Mouse (Mus musculus) small intestine, adult 2 months (tissue): ENCODE results near the gene Cspg4. TPM values are rescaled to one million over a fixed set of nuclear protein-coding genes. Genes with fewer than 3 reads are reported as not detected.
"Not testable (repeated sequence)": the region's sequence is repeated elsewhere in the genome, so short reads cannot be mapped to it uniquely, and the experiment has no call there.

Source experiments
- H3K27ac ChIP-seq: fragments of 200-500 bp; 2 replicates; pipeline ENCODE4 v1.5.1; 2012; ENCODE audit warnings: low read depth, low read length, control low read depth, inconsistent platforms; ENCODE audit not compliant: insufficient read depth
- H3K27me3 ChIP-seq: fragments of 200-500 bp; 2 replicates; pipeline ENCODE4 v1.6.1; 2012; ENCODE audit warnings: mild to moderate bottlenecking, moderate library complexity, low read length, inconsistent platforms; ENCODE audit not compliant: control insufficient read depth, insufficient read depth
- H3K36me3 ChIP-seq: fragments of 200-500 bp; 2 replicates; pipeline ENCODE4 v1.6.1; 2012; ENCODE audit warnings: mild to moderate bottlenecking, low read length, control low read depth, inconsistent platforms; ENCODE audit not compliant: control insufficient read depth, insufficient read depth
- H3K4me1 ChIP-seq: fragments of 200-500 bp; 2 replicates; pipeline ENCODE4 v1.6.1; 2012; ENCODE audit warnings: low read length, inconsistent platforms, mixed read lengths; ENCODE audit not compliant: control insufficient read depth, insufficient read depth, insufficient read length
- H3K4me3 ChIP-seq: fragments of 200-500 bp; 2 replicates; pipeline ENCODE4 v1.5.1; 2012; ENCODE audit warnings: low read depth, mild to moderate bottlenecking, control low read depth, inconsistent platforms, low read length, moderate library complexity
- CTCF ChIP-seq: fragments of 200-500 bp; IDR thresholded peaks from 2 replicates; pipeline ENCODE4 v1.5.1; 2012; ENCODE audit warnings: low read depth, mild to moderate bottlenecking, control low read depth, inconsistent platforms, low read length, moderate library complexity, mixed read lengths; ENCODE audit not compliant: insufficient replicate concordance, insufficient read length; ENCODE audit errors: extremely low read depth
- POLR2A ChIP-seq: fragments of 200-500 bp; IDR thresholded peaks from 2 replicates; pipeline ENCODE4 v1.6.1; 2012; ENCODE audit warnings: low read depth, mild to moderate bottlenecking, control low read depth, inconsistent platforms, low read length, moderate library complexity
- WGBS: fragments of 180-500 bp; shearing (Covaris S2); methylation state at CpG from one replicate; pipeline ENCODE4 v1.1.7; 2018; 5-methylcytosine and 5-hydroxymethylcytosine counted together
- polyA plus RNA-seq: library from polyadenylated mRNA; depleted of rRNA; stranded (reverse); fragments of >200 nt; gene quantifications from 2 replicates; pipeline ENCODE4 v1.2.3, GENCODE M21; 2012

The Cspg4 gene
- polyA plus RNA-seq, 1 experiment = 11.4 TPM

DNA sequence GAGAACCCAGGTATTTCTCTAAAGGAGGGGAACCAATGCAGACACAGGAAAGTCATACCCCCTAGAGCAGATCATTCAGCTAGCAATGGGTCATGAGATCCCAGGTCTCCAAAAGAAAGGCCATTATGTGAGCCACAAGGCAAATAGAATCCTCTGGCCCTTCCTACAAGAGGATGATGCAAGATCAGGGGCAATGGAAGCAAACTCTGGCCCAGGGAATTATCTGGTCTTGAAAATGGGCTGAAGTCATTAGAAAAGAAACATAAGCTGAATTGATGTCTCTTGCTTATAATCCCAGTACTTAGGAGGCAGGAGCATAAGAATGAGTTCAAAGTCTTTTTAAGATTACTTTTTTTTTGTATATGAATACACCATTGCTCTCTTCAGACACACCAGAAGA lies 35.2 kb downstream of the Cspg4 start:
- Histone ChIP-seq H3K4me3 (no peak overlapping the region), H3K27me3 (no peaks in the 10 kb centered on the region), H3K27ac (no peak overlapping the region), H3K4me1 (peaks cover 13% of the 10 kb centered on the region), H3K36me3 (no peaks in the 10 kb centered on the region)
- TF ChIP-seq CTCF (no peak), POLR2A (no peak)

DNA sequence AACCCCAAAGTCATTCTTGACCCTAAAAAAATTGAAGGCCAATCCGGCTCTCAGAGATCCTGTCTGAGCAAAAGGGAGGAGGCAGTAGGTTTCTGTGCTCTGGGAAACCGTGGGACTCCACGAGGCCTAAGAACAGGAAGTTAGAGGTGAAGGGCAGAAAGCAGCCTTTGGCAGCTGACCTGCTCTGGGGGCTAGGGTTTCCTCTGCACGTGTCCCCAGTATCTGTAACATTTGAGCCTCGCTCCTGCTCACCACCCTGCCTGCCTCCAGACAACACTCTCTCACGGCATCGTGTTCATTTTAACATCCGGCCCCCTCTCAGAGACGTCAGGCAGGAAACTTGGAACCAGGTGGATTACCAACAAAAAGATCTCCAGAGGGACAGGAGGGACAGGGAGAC lies 35.7 kb downstream of the Cspg4 start:
- TF ChIP-seq CTCF = no peak
- no peak for TF ChIP-seq POLR2A
- H3K27ac ChIP-seq = no peak overlapping the region; the same call in 1 of the 2 replicates
- WGBS = 39% methylated on average over 9 of the region's 9 CpGs

DNA sequence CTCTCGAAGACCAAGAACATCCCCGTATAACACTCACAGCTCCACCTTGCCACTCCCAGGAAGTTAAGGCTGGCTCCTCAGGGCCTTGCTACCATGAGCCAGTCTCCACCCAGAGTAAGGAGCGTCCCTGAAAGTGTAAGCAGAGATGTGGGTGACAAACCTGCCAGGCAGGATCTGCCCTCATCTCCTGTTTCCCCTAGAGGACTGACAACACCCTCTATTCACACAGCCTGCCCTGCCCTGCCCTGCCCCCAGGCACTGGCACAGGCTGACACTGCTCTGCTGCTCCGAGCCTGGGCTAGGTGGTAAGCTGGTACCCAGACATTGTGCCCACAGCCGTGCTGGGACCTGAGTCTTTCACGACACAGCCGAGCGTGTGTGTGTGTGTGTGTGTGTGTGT lies 36.4 kb downstream of the Cspg4 start:
- Histone ChIP-seq H3K36me3 (no peaks in the 10 kb centered on the region), H3K4me1 (peaks cover 13% of the 10 kb centered on the region), H3K4me3 (no peak overlapping the region), H3K27me3 (no peaks in the 10 kb centered on the region), H3K27ac (peak overlapping the region; percentile 59; the same call in 1 of the 2 replicates)
- 13% methylated on average over 8 of the region's 8 CpGs for WGBS
- TF ChIP-seq CTCF (no peak), POLR2A (no peak)

More for the DNA sequence above, 35.7 kb downstream of the Cspg4 start:
- no peak overlapping the region for H3K4me3 ChIP-seq
- H3K36me3 ChIP-seq = no peaks in the 10 kb centered on the region
- no peaks in the 10 kb centered on the region for H3K27me3 ChIP-seq
- peaks cover 13% of the 10 kb centered on the region for H3K4me1 ChIP-seq

DNA sequence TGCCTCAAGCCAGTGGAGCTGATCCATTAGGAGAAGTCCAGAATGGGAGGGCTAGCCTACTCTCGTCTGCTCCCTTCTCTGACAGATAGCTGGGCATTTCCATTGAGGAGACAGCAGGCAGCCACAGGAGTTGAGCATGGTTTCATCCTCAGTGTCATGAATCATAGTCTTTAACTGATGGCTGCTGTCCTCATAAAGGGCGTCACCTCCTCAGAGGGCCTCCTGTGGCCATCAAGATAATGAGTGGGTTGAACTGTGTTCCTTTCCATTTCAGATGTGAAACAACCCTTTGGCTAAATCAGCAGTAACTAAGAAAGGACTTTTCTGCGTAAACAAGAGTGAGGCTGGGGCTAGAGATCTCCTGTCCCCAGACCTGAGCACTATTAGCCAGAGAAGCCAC lies 38.8 kb downstream of the Cspg4 start:
- Histone ChIP-seq H3K27ac (no peak overlapping the region), H3K4me3 (no peak overlapping the region), H3K27me3 (no peaks in the 10 kb centered on the region), H3K36me3 (no peaks in the 10 kb centered on the region), H3K4me1 (peaks cover 13% of the 10 kb centered on the region)
- 87% methylated on average over 3 of the region's 3 CpGs for WGBS
- no peak for TF ChIP-seq POLR2A
- no peak for TF ChIP-seq CTCF

DNA sequence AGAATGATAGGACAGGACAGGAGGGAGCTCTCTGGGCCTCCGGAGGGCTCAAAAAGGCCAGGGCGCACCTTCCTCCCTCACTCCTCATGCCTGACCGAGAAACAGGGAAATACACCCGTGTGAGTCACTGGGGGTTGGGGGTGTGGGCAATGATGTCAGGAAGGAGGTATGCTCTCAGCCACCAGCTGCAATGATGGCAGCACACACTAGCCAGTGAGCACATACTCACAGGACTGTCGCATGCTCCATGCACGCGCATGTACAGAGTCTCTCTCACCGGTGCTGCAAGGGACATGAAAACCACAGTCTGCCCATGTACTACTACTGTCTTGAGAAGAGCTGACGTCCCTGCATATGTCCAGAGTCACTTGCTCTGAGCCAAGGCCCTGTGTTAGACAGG lies 42.7 kb downstream of the Cspg4 start:
- Histone ChIP-seq H3K4me3 (no peak overlapping the region), H3K4me1 (no peaks in the 10 kb centered on the region), H3K27me3 (no peaks in the 10 kb centered on the region), H3K27ac (no peak overlapping the region), H3K36me3 (no peaks in the 10 kb centered on the region)
- 60% methylated on average over 9 of the region's 9 CpGs for WGBS
- TF ChIP-seq POLR2A (no peak), CTCF (no peak)

DNA sequence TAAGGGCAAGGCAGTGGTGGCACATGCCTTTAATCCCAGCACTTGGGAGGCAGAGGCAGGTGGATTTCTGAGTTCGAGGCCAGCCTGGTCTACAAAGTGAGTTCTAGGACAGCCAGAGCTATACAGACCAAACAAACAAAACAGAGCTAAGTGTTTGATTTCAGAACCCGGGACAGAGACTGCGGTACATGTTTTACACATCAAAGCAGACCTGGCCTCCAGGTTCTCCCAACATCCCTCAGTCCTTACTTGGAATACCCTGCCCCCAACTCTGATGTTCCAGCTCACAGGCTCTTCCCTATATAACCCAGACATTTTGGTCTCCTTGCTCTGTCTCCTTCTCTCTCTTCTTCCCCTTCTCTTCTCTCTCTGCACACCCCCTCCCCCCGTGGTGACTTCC lies 45.2 kb downstream of the Cspg4 start:
- not testable (repeated sequence) for H3K27me3 ChIP-seq, H3K4me1 ChIP-seq, H3K36me3 ChIP-seq, H3K4me3 ChIP-seq, H3K27ac ChIP-seq
- WGBS = 46% methylated on average over 4 of the region's 4 CpGs

DNA sequence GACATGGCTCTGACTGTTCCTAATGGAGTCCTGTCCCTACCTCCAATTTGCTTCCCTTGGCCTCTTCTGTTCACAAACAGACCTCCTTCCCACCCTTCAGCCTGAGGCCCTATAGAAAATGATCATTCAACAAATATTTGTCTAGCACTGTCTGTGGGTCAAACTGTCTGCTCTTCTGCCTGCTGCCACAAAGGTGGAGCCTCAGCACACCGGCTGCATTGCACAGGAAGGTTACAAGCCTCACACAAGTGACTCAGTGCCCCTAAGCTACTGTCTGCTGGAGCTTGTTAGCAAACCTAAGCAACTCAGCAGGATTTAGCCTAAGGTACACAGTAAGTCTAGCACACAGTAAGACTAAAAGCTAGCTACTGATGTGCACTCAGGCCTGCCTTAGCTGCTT lies 46.2 kb downstream of the Cspg4 start:
- no peak overlapping the region for H3K27ac ChIP-seq
- H3K27me3 ChIP-seq = no peaks in the 10 kb centered on the region
- TF ChIP-seq POLR2A = no peak
- no peak for TF ChIP-seq CTCF
- no peaks in the 10 kb centered on the region for H3K36me3 ChIP-seq
- 24% methylated on average over 1 of the region's 1 CpGs for WGBS
- H3K4me1 ChIP-seq = no peaks in the 10 kb centered on the region
- H3K4me3 ChIP-seq = no peak overlapping the region

DNA sequence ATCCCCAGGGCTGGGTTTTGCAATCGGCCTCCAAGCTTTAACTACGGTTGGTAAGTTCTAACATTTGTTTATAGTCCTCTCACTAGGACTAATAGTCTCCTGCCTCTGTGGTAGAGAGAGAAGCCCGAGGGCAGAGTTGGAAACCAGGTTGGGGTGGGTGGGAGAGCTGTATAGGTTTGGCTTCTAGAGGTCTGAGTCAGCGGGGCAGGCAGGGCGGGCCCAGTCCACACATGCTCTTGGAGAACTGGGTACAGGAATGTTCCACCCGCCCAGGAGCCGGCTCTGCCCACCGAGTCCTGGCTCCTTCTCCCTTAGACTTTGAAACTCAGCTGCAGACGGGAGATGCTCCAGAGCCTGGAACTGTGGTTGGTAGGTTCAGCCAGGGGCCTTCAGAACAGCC lies 49.2 kb downstream of the Cspg4 start:
- no peaks in the 10 kb centered on the region for H3K27me3 ChIP-seq
- no peak overlapping the region for H3K4me3 ChIP-seq
- WGBS = 66% methylated on average over 9 of the region's 9 CpGs
- TF ChIP-seq POLR2A = no peak
- no peak overlapping the region for H3K27ac ChIP-seq
- no peaks in the 10 kb centered on the region for H3K4me1 ChIP-seq
- no peaks in the 10 kb centered on the region; the same call in 1 of the 2 replicates for H3K36me3 ChIP-seq
